Mouse (Mus musculus) limb, embryonic 13.5 days (tissue): ENCODE results near the gene Crkl. TPM values are rescaled to one million over a fixed set of nuclear protein-coding genes. Genes with fewer than 3 reads are reported as not detected.
A peak's percentile ranks its signal among the peaks of the same experiment; 100 is the strongest.

Experiments used
- ATAC-seq: fragments of 200-750 bp; cut with Nextera tagmentation; 2 replicates; pipeline ENCODE4 v1.8.0; 2017; ENCODE audit warnings: low read depth, moderate number of reproducible peaks, moderate TSS enrichment; ENCODE audit not compliant: low FRiP score
- H3K27ac ChIP-seq: fragments of 300-500 bp; sonication (generic); 2 replicates; pipeline ENCODE4 v1.5.1; 2015; ENCODE audit warnings: inconsistent platforms, mild to moderate bottlenecking, moderate library complexity
- H3K27me3 ChIP-seq: fragments of 300-500 bp; sonication (generic); 2 replicates; pipeline ENCODE4 v1.6.1; 2015; ENCODE audit warnings: mild to moderate bottlenecking, inconsistent platforms
- H3K36me3 ChIP-seq: fragments of 300-500 bp; sonication (generic); 2 replicates; pipeline ENCODE4 v1.6.1; 2015; ENCODE audit warnings: inconsistent platforms, mild to moderate bottlenecking, moderate library complexity
- H3K4me1 ChIP-seq: fragments of 300-500 bp; sonication (generic); 2 replicates; pipeline ENCODE4 v1.6.1; 2015; ENCODE audit warnings: inconsistent platforms
- H3K4me2 ChIP-seq: fragments of 300-500 bp; sonication (generic); replicated peaks from 2 replicates; pipeline ENCODE4 v1.6.1; 2015; ENCODE audit warnings: inconsistent platforms, mild to moderate bottlenecking, moderate library complexity
- H3K4me3 ChIP-seq: fragments of 300-500 bp; sonication (generic); 2 replicates; pipeline ENCODE4 v1.5.1; 2015; ENCODE audit warnings: moderate library complexity, mild to moderate bottlenecking, inconsistent platforms
- H3K9ac ChIP-seq: fragments of 300-500 bp; sonication (generic); 2 replicates; pipeline ENCODE4 v1.6.1; 2015; ENCODE audit warnings: mild to moderate bottlenecking, inconsistent platforms
- H3K9me3 ChIP-seq: fragments of 300-500 bp; sonication (generic); 2 replicates; pipeline ENCODE4 v1.6.1; 2016; ENCODE audit warnings: inconsistent platforms
- WGBS: fragments of 180-500 bp; shearing (Covaris S2); methylation state at CpG from one replicate; pipeline ENCODE4 v1.1.7; 2015; 5-methylcytosine and 5-hydroxymethylcytosine counted together
- polyA plus RNA-seq: library from polyadenylated mRNA; unstranded; fragments of >200 nt; fragmentation: Nextera tagmentation; extraction: Ambion mirVana; gene quantifications from 2 replicates; pipeline ENCODE4 v1.2.1, GENCODE M21; 2015

Crkl gene
- polyA plus RNA-seq, 1 experiment from 2014 or later, result 81.6 TPM

GRCm38 (mm10) chr16:17460254-17460653 lies 8.5 kb downstream of the Crkl start:
- Histone ChIP-seq H3K27me3 (no peaks in the 10 kb centered on the region), H3K4me1 (peaks cover 9% of the 10 kb centered on the region), H3K4me3 (no peak overlapping the region), H3K9me3 (no peaks in the 10 kb centered on the region), H3K4me2 (no peak overlapping the region), H3K36me3 (peaks cover 74% of the 10 kb centered on the region), H3K9ac (no peak overlapping the region), H3K27ac (no peak overlapping the region)
- ATAC-seq, result no peak
- WGBS, result 90% methylated on average over 4 of the region's 4 CpGs

GRCm38 (mm10) chr16:17461596-17461995 lies 9.8 kb downstream of the Crkl start:
- no peak overlapping the region for H3K27ac ChIP-seq
- 82% methylated on average over 1 of the region's 1 CpGs for WGBS
- peaks cover 62% of the 10 kb centered on the region for H3K36me3 ChIP-seq
- H3K4me3 ChIP-seq, result no peak overlapping the region
- H3K27me3 ChIP-seq, result no peaks in the 10 kb centered on the region
- no peaks in the 10 kb centered on the region for H3K9me3 ChIP-seq
- 0 out of 2 replicates have a peak, but pooled peaks cover under 1% of the 10 kb centered on the region for H3K4me1 ChIP-seq
- no peak overlapping the region for H3K4me2 ChIP-seq
- ATAC-seq, result no peak
- no peak overlapping the region for H3K9ac ChIP-seq

GRCm38 (mm10) chr16:17463184-17463583 lies 11.4 kb downstream of the Crkl start:
- H3K27me3 ChIP-seq, result no peaks in the 10 kb centered on the region
- WGBS, result 81% methylated on average over 2 of the region's 2 CpGs
- no peaks in the 10 kb centered on the region for H3K9me3 ChIP-seq
- H3K4me1 ChIP-seq, result no peaks in the 10 kb centered on the region
- H3K9ac ChIP-seq, result no peak overlapping the region
- no peak overlapping the region for H3K4me2 ChIP-seq
- no peak overlapping the region for H3K27ac ChIP-seq
- peaks cover 51% of the 10 kb centered on the region for H3K36me3 ChIP-seq
- no peak overlapping the region for H3K4me3 ChIP-seq
- ATAC-seq, result no peak

GRCm38 (mm10) chr16:17466875-17467663 lies 15.3 kb downstream of the Crkl start:
- H3K9me3 ChIP-seq, result no peaks in the 10 kb centered on the region
- H3K27me3 ChIP-seq, result no peaks in the 10 kb centered on the region
- no peaks in the 10 kb centered on the region for H3K4me1 ChIP-seq
- 92% methylated on average over 4 of the region's 4 CpGs for WGBS
- H3K9ac ChIP-seq, result no peak overlapping the region
- no peak overlapping the region for H3K4me2 ChIP-seq
- H3K36me3 ChIP-seq, result peaks cover 48% of the 10 kb centered on the region
- H3K27ac ChIP-seq, result no peak overlapping the region
- no peak overlapping the region for H3K4me3 ChIP-seq
- ATAC-seq, result no peak

- H3K9ac ChIP-seq, result no peak overlapping the region
- H3K27me3 ChIP-seq, result no peaks in the 10 kb centered on the region
- no peak for ATAC-seq
- H3K4me3 ChIP-seq, result no peak overlapping the region
- H3K4me1 ChIP-seq, result no peaks in the 10 kb centered on the region
- H3K4me2 ChIP-seq, result no peak overlapping the region
- 90% methylated on average over 6 of the region's 6 CpGs for WGBS
- peaks cover 68% of the 10 kb centered on the region for H3K36me3 ChIP-seq
- no peak overlapping the region for H3K27ac ChIP-seq
- no peaks in the 10 kb centered on the region for H3K9me3 ChIP-seq
Measured at GRCm38 (mm10) chr16:17472498-17472897, 20.7 kb downstream of the Crkl start.

- H3K27me3 ChIP-seq, result no peaks in the 10 kb centered on the region
- H3K4me3 ChIP-seq, result no peak overlapping the region
- H3K4me2 ChIP-seq, result no peak overlapping the region
- H3K27ac ChIP-seq, result no peak overlapping the region
- H3K9me3 ChIP-seq, result no peaks in the 10 kb centered on the region
- ATAC-seq, result no peak
- no peaks in the 10 kb centered on the region for H3K4me1 ChIP-seq
- H3K9ac ChIP-seq, result no peak overlapping the region
- H3K36me3 ChIP-seq, result peaks cover 63% of the 10 kb centered on the region
Measured at GRCm38 (mm10) chr16:17474091-17474490, 22.3 kb downstream of the Crkl start.

GRCm38 (mm10) chr16:17474761-17475160 lies 23.0 kb downstream of the Crkl start:
- no peak overlapping the region for H3K4me3 ChIP-seq
- no peak for ATAC-seq
- no peak overlapping the region for H3K4me2 ChIP-seq
- H3K27me3 ChIP-seq, result no peaks in the 10 kb centered on the region
- H3K9ac ChIP-seq, result no peak overlapping the region
- WGBS, result 88% methylated on average over 2 of the region's 2 CpGs
- no peaks in the 10 kb centered on the region for H3K9me3 ChIP-seq
- no peaks in the 10 kb centered on the region for H3K4me1 ChIP-seq
- H3K36me3 ChIP-seq, result peaks cover 58% of the 10 kb centered on the region
- H3K27ac ChIP-seq, result no peak overlapping the region

GRCm38 (mm10) chr16:17475326-17475725 lies 23.5 kb downstream of the Crkl start:
- Histone ChIP-seq H3K9ac (no peak overlapping the region), H3K4me3 (no peak overlapping the region), H3K27me3 (no peaks in the 10 kb centered on the region), H3K27ac (no peak overlapping the region), H3K4me2 (no peak overlapping the region), H3K36me3 (peaks cover 52% of the 10 kb centered on the region), H3K4me1 (no peaks in the 10 kb centered on the region), H3K9me3 (no peaks in the 10 kb centered on the region)
- WGBS, result 96% methylated on average over 4 of the region's 4 CpGs
- no peak for ATAC-seq

GRCm38 (mm10) chr16:17478331-17478943 lies 26.6 kb downstream of the Crkl start:
- Histone ChIP-seq H3K4me3 (no peak overlapping the region), H3K27ac (no peak overlapping the region), H3K36me3 (peaks cover 39% of the 10 kb centered on the region), H3K9me3 (no peaks in the 10 kb centered on the region), H3K4me2 (no peak overlapping the region), H3K4me1 (no peaks in the 10 kb centered on the region), H3K9ac (no peak overlapping the region), H3K27me3 (no peaks in the 10 kb centered on the region)
- 77% methylated on average over 4 of the region's 4 CpGs for WGBS
- no peak for ATAC-seq

- peaks cover 54% of the 10 kb centered on the region for H3K36me3 ChIP-seq
- H3K9me3 ChIP-seq, result no peaks in the 10 kb centered on the region
- no peak overlapping the region for H3K27ac ChIP-seq
- H3K27me3 ChIP-seq, result no peaks in the 10 kb centered on the region
- H3K4me1 ChIP-seq, result no peaks in the 10 kb centered on the region
- H3K4me2 ChIP-seq, result no peak overlapping the region
- no peak overlapping the region for H3K9ac ChIP-seq
- WGBS, result 91% methylated on average over 2 of the region's 2 CpGs
- no peak overlapping the region for H3K4me3 ChIP-seq
- ATAC-seq, result no peak
Measured at GRCm38 (mm10) chr16:17481465-17481864, 29.7 kb downstream of the Crkl start.

GRCm38 (mm10) chr16:17486505-17486904 lies 34.7 kb downstream of the Crkl start:
- Histone ChIP-seq H3K9me3 (no peaks in the 10 kb centered on the region), H3K4me1 (peaks cover 12% of the 10 kb centered on the region), H3K9ac (no peak overlapping the region), H3K4me3 (no peak overlapping the region), H3K27me3 (peaks cover 32% of the 10 kb centered on the region), H3K27ac (no peak overlapping the region), H3K4me2 (no peak overlapping the region), H3K36me3 (peaks cover 54% of the 10 kb centered on the region)
- no peak for ATAC-seq
- WGBS, result 42% methylated on average over 3 of the region's 3 CpGs

GRCm38 (mm10) chr16:17488478-17489468 lies 37.0 kb downstream of the Crkl start:
- Histone ChIP-seq H3K27me3 (peaks cover 39% of the 10 kb centered on the region), H3K4me2 (peak overlapping the region; percentile 83), H3K4me1 (peaks cover 12% of the 10 kb centered on the region), H3K9ac (peak overlapping the region; percentile 65; the same call in 1 of the 2 replicates), H3K9me3 (no peaks in the 10 kb centered on the region), H3K27ac (no peak overlapping the region), H3K4me3 (peak overlapping the region; percentile 50), H3K36me3 (peaks cover 42% of the 10 kb centered on the region)
- 49% methylated on average over 14 of the region's 14 CpGs for WGBS
- peak; percentile 28; the same call in 1 of the 2 replicates for ATAC-seq
